Mouse (Mus musculus) kidney, postnatal 10 days (tissue): ENCODE data around the gene Gm2a.

ENCODE experiments used
- DNase-seq: peaks from one replicate; pipeline ENCODE4 v3.0.0; 2021; ENCODE audit warnings: mixed read lengths

Gene Gm2a

DNA sequence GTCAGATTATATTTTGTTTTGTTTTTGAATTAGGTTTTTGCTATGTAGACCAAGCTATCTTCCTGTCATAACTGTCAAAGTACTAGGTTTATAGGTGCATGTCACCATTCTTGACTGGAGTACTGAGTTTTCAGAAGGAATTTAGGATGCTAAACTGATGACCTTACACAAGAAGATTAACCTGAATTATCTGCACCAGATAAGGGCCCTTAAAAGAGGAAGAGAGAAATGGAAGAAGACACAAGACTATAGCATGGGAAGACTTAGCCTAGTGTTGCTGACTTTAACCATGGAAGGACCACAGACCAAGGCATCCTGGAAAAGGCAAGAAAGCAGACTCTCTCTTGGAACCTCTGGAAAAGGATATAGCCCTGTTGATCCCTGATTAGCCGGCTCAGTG lies 35.3 kb downstream of the Gm2a start:
- DNase-seq = no peak

DNA sequence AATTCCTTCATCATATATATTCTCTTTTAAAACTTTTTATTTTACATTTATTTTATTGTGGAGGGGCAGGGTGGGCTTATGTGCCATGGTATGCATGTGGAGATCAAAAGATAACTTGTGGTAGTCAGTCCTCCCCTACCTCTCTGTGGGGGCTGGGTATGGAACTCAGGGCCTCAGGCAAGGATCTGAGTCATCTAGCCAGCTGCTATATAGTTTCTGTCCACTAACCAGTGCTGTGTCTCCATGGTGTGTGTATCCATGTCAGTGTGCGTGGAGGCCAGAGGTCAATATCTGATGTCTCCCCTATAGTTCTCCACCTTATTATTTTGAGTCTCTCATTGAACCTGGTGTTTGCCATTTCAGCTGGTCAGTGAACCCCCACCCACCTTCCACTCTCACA lies 36.5 kb downstream of the Gm2a start:
- no peak for DNase-seq

DNA sequence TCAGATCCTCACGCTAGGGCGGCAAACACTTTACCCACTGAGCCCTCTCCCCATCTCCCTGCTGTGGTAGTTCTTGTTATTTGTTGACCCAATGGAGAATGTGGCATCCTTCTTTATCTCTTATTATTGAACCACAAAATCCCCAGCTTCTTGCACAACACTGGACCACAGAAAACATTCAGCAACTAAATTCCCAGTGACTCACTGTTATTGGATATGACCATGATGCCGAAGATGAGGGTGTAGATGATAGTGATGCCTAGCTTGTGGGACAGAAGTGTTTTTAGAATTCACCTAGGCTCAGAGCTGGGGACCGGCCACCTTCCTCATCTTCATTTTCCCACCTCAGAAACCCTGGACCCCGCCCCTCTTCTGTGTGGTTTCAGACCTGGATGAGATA lies 37.0 kb downstream of the Gm2a start:
- DNase-seq = no peak

DNA sequence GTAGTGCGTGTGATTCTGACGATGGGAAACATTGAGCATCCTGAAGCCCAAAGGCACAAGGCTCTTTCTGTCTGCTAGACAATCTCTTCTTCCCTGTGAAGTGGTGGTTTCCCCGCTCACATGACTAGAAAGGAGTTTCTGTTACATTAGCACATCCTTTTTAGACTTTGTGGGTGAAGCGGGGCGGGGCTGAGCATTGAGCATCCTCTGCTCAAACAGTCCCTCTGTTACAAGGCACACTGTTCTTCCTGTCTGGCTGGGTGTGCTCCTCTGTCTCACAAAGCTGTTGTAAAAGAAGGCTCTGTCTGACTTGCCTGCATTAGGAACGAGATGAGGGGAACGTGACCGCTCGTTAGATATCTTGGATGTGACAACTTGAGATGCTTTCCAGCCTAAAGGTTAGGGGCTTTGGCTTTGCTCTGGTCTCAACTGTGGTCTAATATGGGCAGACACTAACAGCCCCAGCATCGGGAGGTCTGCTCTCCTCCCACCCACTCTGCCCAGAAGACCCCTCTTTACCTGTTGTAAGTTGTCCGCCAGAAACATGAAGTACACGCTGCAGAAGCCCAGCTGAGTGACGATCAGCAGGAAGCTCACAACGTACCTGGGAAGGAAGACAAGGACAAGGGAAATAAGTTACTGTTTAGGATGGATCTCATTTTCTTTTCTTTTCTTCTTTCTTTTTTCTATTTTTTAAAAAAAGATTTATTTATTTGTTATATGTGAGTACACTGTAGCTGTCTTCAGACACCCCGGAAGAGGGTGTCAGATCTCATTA lies 39.0 kb downstream of the Gm2a start:
- DNase-seq = no peak

DNA sequence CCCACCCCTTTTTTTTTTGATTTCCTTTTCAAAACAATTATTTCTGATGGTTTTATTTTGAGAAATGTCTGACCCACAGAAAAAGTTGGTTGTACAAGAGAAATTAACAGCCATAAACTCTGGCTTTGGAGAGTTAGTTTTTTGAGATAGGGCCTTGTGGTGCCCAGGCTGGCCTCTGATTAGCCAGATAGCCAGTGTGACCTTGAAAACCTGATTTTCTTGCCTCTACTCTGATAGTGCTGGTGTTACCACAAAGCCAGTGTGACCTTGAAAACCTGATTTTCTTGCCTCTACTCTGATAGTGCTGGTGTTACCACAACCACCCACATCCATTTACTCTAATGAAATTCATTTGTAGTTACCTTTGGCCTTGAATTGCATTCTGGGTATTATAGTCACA lies 39.7 kb downstream of the Gm2a start:
- DNase-seq = no peak

DNA sequence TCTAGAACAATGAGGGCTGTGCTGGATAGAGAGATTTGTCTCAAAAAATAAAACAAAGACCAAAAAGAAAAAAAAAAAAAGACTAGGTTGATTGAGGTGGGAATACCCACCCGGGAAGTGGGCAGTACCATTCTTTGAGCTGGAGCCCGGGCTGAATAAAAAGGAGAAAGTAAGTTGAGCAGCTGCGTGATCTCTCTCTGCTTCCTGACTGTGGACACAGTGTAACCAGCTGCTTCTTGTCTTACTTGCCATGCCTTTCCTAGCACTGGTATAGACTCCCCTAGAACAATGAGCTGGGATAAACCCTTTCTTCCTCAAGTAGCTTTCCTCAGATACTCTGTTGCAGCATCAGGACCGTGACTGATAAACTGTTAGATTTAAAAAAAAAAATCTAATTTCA lies 43.6 kb downstream of the Gm2a start:
- DNase-seq = no peak

DNA sequence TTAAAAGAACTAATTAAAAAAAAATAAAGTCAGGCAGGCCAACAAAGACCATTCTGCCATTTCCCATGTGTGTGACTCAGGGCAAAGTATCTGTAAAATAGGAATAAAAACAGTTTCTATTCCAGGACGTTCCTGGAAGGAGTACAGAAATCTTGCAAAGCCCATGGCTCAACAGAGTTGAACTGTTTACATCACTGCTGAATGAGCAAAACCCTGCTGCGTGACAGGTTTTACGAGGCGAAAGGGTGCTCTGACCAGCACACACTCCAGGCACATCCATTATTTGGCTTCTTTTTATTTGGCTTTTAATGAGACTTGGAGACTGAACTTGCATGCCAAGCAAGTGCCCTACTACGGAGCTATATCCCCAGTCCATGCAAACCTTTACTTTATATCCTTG lies 46.1 kb downstream of the Gm2a start:
- DNase-seq = no peak

DNA sequence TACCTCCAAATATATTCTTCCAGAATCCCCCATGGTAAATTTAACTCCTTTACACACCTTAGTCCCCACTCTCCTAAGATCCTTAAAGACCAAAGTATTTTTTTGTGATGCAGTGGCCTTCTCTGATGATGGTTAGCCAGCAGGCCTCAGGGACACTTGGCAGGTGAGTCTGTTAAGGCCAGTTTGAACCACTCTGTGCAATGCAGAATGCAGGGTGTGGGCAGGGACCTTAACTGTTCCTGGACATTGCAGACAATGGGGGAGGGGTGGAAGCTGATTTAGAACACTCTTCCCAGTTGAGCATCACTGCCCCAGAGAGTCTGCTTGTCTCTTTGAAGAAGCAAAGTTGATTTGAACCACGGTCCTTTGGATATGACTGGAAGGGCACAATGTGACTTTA lies 48.9 kb downstream of the Gm2a start:
- DNase-seq = no peak

DNA sequence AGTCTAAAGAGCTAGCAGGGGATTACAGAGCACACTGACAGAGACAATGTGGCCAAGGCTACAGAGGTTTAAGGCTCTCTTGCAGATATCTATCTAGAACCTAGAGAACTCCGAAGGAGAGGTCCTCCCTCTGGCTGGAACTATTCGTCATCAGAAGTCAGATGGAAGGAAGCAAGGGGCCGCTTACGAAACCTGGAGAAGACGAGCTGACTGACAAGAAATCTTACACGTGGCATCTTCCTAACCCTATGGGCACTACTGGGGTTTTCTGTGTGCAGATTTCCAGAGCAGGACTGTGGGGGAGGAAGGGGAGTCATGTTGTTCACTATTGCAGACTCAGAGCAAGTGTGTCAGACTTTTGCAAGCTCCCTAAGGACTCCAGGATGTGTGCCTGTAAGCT lies 49.5 kb downstream of the Gm2a start:
- no peak for DNase-seq

DNA sequence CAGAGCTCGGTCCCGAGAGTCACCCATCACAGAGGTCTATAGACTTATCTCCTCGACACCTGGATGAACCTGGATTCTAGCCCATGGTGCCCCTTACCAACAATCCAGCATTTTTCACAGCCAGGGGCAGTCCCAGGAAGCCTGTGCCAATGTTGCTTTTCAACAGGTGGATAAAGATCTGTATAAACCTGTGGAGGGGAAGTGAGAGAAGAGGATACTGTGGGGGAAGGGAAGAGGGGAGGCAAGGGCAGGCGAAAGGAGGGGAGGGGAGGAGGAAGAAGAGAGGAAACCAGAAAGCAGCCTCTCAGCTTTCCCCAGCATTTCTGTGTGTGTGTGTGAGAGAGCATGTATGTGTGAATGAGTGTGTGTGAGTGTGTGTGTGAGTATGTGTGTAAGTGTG lies 50.5 kb downstream of the Gm2a start:
- DNase-seq = no peak

DNA sequence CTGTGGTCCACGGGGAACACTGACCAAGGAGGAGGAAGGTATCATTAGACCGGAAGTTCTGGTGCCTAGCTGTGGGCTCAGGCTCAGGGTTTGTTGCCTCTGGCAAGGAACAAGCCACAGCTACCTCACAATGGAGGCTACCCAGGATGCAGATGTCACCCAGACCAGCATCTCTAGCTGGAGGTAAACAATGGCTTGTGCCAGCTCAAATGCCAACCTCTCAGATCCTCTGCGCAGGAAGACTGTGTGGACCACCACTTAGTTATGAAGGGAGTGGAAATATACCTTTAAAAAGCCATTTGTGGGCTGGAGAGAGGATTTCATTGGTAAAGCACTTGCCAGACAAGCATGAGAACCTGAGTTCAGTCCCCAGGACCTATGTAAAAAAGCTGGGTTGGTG lies 53.7 kb downstream of the Gm2a start, which contains the start of gene Slc36a3:
Gene Slc36a3 (minus strand): TSS at position 101 of the 400 bp plus-strand sequence.
- DNase-seq = no peak

DNA sequence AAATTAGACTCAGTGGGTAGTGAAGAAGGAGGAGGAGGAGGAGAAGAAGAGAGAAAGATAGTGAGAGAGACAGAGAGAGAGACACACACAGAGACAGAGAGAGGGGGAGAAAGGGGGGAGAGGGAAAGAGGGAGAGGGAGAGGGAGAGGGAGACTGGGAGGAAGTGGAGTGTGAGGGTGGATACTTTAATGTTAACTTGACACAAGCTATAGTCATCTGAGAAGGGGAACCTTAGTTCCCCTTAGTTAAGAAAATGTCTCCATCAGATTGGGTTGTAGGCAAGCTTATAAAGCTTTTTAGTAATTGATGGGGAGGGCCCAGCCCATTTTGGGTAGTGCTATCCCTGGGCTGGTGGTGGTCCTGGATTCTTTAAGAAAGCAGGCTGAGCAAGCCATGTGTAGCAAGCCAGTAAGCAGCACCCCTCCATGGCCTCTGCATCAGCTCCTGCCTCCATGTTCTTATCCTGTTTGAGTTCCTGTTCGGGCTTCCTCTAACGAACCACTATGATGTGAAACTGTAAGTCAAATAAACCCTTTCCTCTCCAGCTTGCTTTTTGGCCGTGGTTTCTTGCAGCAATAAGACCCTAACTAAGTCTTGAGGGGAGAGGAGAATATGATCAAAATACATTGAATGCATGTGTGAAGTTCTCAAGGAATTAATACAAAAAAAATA lies 56.6 kb downstream of the Gm2a start:
- no peak for DNase-seq

DNA sequence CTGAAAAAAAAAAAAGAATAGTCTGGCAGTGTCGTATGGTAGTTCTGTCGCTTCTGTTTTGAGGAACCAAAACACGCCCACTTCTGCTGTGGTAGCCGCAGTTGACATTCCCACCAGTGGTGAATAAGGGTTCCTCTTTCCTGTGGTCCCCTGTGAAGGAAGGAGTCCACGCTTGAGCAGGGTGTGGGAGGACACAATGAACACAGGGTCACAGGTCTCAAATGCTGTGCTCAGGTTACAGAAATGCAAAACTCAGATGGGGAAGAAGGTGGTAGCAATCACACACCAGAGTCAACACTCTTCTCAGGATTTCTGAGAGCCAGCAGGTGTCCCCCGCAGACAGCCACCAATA lies 57.1 kb downstream of the Gm2a start:
- DNase-seq = no peak

DNA sequence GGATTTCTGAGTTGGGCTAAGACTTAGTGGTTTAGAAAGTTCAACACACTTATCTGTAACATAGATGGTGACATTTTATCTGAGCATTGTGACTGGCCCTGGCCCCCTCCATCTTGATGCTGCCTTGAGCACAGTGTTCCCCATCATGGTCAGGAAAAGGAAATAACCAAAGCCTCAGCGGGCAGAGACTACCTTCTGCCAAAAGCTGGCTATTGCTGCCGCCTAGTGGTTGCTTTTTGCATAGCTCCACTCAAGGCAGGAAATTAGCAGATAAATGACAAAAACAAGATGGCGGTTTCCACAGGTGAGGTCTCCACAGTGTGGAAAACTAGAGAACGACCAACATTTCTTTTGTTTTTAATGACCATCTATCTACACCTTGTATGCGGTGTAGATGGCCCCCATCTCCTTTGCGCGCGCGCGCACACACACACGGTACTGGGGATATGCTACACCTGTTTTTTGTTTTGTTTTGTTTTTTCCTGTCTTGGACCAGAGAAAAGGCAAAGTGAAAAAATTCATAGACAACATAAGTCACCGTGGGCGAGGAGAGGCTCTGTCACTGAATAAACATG lies 61.0 kb downstream of the Gm2a start:
- DNase-seq = peak; percentile 91
